Mouse (Mus musculus) E14TG2a.4 (cell line): ENCODE results near the gene Pef1.

Experiments used
- H3K27me3 ChIP-seq: 2 replicates; pipeline ENCODE4 v1.6.1; 2014; ENCODE audit warnings: low read length, control low read depth; ENCODE audit not compliant: insufficient read depth
- H3K36me3 ChIP-seq: 2 replicates; pipeline ENCODE4 v1.6.1; 2014; ENCODE audit warnings: low read length, control low read depth; ENCODE audit not compliant: insufficient read depth
- H3K4me1 ChIP-seq: replicated peaks from 2 replicates; pipeline ENCODE4 v1.6.1; 2014; ENCODE audit warnings: low read depth, low read length, control low read depth
- H3K4me3 ChIP-seq: replicated peaks from 2 replicates; pipeline ENCODE4 v1.5.1; 2014; ENCODE audit warnings: mild to moderate bottlenecking, low read length
- H3K9me3 ChIP-seq: 2 replicates; pipeline ENCODE4 v1.6.1; 2014; ENCODE audit warnings: low read length, control low read depth
- CTCF ChIP-seq: conservative IDR thresholded peaks from 2 replicates; pipeline ENCODE4 v1.5.1; 2014; ENCODE audit warnings: low read length
- NANOG ChIP-seq: IDR thresholded peaks from 2 replicates; pipeline ENCODE4 v1.6.1; 2014; ENCODE audit warnings: borderline replicate concordance, low read length, mixed read lengths
- POU5F1 ChIP-seq: IDR thresholded peaks from 2 replicates; pipeline ENCODE4 v1.6.1; 2014; ENCODE audit warnings: low read length, borderline replicate concordance

Pef1 gene

DNA sequence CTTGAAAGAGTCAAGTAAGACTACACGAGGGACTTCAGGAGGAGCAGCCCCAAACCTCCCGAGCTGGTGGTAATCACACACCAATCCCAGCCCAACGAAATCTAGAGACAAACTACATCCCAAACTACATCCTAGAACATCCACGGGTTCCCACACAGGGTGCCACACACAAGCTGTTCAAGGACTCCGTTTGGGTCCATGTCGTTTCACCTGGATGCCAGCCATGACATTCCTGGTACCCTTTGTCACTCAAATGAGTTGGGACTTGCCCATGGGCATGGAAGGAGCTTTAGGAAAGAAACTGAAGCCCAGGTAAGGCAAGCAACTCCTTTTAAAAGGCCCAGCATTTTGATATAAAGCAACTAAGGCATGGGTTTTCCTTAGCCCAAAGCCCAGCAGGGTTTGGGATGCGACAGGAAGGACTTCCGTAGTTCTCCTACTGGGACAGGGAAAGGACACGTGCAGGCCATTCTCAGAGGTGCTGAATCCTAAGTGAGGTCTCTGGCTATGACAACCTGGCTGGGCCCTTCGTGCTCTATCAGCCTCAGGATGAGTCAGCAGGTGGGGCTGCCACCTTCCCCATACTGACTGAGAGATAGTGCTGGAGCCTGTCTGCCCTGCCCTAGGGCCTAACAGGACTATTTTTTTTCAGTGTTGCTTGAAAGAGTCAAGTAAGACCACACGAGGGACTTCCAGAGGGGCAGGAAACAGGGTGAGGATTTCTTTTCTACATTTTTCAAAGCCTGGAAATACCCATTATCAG lies 70.9 kb downstream of the Pef1 start:
- H3K9me3 ChIP-seq = no peaks in the 10 kb centered on the region
- no peaks in the 10 kb centered on the region for H3K36me3 ChIP-seq
- no peak for TF ChIP-seq CTCF
- H3K4me3 ChIP-seq = peak overlapping the region; percentile 66
- H3K27me3 ChIP-seq = peaks cover 77% of the 10 kb centered on the region
- H3K4me1 ChIP-seq = peaks cover 83% of the 10 kb centered on the region

DNA sequence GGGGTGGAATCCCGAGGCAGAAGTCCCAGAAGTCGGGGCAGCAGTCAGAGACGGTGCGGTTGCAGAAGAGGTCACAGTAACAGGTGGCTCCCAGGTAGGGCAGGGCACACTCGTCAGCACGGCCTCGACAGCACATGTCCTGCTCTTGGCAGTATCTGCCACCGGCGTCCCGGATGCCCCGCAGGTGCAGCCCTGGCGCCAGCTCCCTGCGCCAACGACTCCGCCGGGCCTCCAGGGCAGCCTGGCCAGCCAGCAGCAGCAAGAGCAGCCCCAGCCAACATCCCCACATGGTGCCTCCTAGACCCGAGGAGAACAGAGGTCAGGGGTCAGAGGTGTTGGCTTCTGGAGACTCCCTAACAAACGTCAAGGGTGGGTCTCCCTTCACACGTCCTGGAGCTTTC lies 71.6 kb downstream of the Pef1 start:
- H3K27me3 ChIP-seq = peaks cover 73% of the 10 kb centered on the region
- TF ChIP-seq CTCF = no peak
- no peak for TF ChIP-seq POU5F1
- no peak for TF ChIP-seq NANOG
- no peaks in the 10 kb centered on the region for H3K36me3 ChIP-seq
- no peaks in the 10 kb centered on the region for H3K9me3 ChIP-seq
- H3K4me1 ChIP-seq = peaks cover 76% of the 10 kb centered on the region
- H3K4me3 ChIP-seq = peak overlapping the region; percentile 66

DNA sequence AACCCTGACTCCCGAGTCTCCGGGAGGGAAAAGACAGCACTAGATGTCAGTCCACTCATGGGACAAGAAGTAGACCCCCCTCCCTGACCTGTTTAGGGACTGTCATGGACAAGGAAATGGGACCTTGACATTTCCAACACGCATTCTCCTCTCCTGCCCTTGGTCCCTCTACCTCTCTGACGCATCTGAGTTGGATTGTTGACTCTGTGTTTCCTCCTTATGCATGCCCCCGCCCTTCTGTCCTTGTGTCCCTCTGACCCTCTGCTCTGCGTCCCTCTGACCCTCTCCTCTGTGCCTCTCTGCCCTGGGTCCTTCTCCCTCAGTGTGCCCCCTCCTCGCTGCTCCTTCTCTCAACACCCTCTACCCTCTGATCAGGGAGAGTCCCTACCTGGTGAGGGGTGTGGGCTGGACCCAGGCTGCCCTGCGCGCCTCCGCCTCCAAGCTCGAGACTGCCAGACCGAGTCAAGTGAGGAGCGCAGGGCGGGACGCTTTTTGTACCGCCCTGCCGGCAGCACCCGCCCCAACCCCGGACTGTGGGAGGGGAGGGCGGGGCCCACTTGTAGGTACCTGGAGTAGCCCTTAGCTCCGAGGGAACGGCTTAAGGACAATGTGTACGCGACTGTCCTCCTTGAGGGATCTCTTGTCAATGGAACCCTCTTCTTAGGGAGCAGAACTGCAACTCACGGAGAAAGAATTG lies 72.1 kb downstream of the Pef1 start:
- H3K4me1 ChIP-seq = peaks cover 70% of the 10 kb centered on the region
- no peaks in the 10 kb centered on the region for H3K36me3 ChIP-seq
- H3K4me3 ChIP-seq = peak overlapping the region; percentile 66
- no peak for TF ChIP-seq CTCF
- no peak for TF ChIP-seq NANOG
- TF ChIP-seq POU5F1 = no peak
- H3K27me3 ChIP-seq = peaks cover 71% of the 10 kb centered on the region
- H3K9me3 ChIP-seq = no peaks in the 10 kb centered on the region

DNA sequence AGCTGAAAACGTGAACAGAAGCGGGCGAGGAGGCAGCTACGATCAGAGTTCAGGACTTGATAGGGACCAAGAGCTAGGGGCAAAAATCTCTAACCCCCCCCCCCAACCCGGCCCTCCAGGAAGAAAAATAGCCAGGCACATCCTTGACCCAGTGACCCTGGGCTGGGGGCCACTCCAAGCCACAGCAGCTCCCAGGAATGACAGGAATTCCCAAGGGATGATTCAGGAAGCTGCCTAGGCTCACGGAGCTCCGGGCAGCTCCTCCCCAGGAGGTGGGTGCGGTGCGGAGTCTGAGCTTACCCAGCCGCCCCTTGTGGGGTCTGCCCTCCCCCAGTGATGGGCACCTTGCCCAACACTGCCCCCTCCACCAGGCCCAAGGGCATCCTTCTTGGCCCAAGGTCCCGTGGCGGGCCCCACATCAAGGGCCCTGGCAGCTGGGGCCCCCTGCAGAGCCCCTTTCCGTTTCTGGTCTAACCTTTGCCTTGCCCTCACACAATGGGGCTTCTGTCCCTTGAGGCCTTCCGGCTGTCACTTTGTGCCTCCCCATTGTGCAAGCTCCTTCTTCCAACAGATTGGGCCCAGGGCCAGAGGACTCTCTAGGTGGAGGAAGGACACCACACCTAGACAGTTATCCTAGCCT lies 72.8 kb downstream of the Pef1 start, which contains the start of gene Tinagl1:
Gene Tinagl1, minus strand, starts transcription at position 51 of the 640 bp plus-strand sequence.
- Histone ChIP-seq H3K4me3 (peak within 1 kb of the TSS; percentile 66), H3K4me1 (peaks cover 64% of the 10 kb centered on the region), H3K27me3 (peaks cover 74% of the 10 kb centered on the region), H3K36me3 (no peaks in the 10 kb centered on the region), H3K9me3 (no peaks in the 10 kb centered on the region)
- TF ChIP-seq CTCF = no peak
- TF ChIP-seq NANOG = no peak
- no peak for TF ChIP-seq POU5F1

DNA sequence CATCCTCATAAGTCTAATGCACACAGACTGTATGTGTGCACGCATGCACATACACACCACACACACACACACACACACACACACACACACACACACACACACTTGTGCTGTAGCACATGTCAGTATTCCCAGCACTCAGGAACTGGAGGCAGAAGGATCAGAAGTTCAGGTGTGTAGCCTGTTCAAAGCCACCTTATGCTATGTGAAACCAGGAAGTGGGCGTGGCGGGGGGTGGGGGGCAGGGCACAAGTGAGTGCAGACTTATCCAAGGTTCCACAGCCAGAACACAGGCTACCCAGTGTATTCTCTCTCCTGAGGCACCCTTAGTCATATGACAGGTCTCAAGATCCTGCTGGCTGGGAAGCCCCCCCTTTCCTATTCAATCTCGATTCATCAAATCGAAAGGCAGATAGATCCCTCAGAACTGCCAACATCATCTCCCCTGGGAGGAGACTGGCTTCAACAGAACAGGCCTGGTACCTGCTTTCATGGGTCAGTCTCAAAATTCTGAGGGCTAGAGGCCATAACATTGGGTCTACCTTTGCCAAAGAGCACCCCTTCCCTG lies 73.9 kb downstream of the Pef1 start:
- no peak overlapping the region for H3K4me3 ChIP-seq
- peaks cover 64% of the 10 kb centered on the region for H3K4me1 ChIP-seq
- no peak for TF ChIP-seq POU5F1
- TF ChIP-seq NANOG = no peak
- no peak for TF ChIP-seq CTCF
- H3K27me3 ChIP-seq = peaks cover 72% of the 10 kb centered on the region
- H3K36me3 ChIP-seq = no peaks in the 10 kb centered on the region
- H3K9me3 ChIP-seq = no peaks in the 10 kb centered on the region

DNA sequence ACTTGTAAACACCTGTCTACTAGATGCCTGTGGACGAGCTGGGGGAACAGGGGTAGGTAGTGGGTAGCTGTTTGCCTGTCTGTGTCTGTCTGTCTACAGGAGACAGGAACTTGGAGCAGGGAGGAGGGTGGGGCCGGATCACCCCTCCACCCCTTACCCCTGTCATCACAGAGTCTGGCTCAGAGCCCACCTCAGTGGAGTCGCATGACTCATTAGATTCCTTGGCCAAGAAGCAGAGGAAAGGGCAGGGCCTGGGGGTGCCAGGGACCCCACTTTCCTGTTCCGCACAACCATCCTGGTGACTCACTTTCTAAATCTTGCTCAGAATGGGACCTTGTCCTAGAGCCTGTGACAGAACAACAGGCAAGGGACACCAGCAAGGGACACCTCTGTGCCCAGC lies 74.7 kb downstream of the Pef1 start:
- Histone ChIP-seq H3K4me3 (no peak overlapping the region), H3K4me1 (peaks cover 56% of the 10 kb centered on the region), H3K27me3 (peaks cover 74% of the 10 kb centered on the region), H3K36me3 (no peaks in the 10 kb centered on the region), H3K9me3 (no peaks in the 10 kb centered on the region)
- TF ChIP-seq CTCF (no peak), NANOG (no peak), POU5F1 (no peak)

DNA sequence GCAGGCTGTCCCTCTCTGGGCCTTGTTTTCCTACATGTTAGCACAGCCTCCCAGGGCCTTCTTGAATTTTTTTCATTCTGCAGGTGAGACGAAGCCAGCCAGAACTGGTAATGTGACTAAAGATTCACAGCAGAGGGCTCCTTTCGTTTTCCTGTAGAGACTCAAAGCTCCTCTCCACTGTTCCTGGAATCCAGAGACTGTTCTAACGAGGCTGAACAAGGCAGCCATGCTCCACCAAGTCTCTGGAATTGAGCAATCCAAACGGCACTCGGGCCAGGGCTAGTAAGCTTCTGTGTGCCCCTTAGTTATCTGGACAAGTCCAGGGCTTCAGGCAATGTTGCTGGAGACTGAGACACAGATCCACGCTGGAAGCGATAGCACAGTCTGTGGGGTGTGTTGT lies 75.2 kb downstream of the Pef1 start:
- no peak for TF ChIP-seq POU5F1
- no peak for TF ChIP-seq NANOG
- no peak for TF ChIP-seq CTCF
- Histone ChIP-seq H3K36me3 (no peaks in the 10 kb centered on the region), H3K9me3 (no peaks in the 10 kb centered on the region), H3K27me3 (peaks cover 74% of the 10 kb centered on the region), H3K4me1 (peaks cover 54% of the 10 kb centered on the region), H3K4me3 (no peak overlapping the region)
